Mouse (Mus musculus) kidney, adult 9 months (tissue): ENCODE results near the gene Lcn9.
A peak's percentile ranks its signal among the peaks of the same experiment; 100 is the strongest.
"Not testable (repeated sequence)": the region's sequence is repeated elsewhere in the genome, so short reads cannot be mapped to it uniquely, and the experiment has no call there.

Source experiments
- DNase-seq: peaks from one replicate; pipeline ENCODE4 v3.0.0; 2022

Gene Lcn9

GRCm38 (mm10) chr2:25822806-25823205, at the start of gene Lcn9:
Gene Lcn9, plus strand, starts transcription at chr2:25823153.
- DNase-seq = no peak

DNA sequence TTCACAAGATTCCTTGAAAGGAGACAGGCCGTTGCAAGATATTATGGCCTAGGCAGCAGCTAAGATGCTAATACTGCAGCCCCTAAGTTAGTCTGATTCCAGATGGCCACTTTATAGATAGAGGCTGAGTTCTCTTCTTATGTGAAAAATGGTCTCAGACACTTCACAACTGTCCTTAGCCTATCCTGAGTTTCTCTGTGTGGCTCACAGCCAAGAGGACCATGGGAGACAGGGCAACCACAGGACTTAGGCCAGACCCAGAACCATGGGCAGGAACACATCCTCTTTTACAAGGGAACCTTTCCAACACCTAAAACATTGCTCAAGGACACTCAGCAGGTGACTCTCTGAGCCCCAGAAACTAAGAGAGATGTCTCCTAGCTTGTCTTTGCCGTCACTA, 49.4 kb upstream of the Lcn9 start:
- DNase-seq = no peak

GRCm38 (mm10) chr2:25774640-25775039, 48.3 kb upstream of the Lcn9 start:
- DNase-seq = no peak

DNA sequence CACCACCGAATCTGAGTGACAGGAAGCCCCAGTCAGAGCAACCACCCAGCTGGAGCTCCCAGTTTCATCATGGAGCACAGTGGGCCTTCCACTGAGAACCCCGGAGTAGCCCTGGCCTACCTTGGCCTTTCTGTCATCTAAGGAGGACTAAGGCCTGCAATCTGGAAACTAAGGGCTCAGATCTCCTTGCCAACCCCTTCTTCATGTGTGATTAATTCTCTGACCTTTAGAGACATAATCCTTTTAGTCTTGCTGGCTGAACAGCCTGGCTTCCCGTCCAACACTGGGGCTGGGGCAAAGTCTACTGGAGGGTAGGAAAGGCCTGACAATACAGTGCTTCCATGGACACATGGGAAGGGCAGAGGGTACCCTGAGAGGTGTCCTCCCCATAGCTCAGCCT, 47.0 kb upstream of the Lcn9 start:
- DNase-seq = peak; percentile 34

- DNase-seq = no peak
These were observed 46.2 kb upstream of the Lcn9 start, which contains the start of gene Lcn11 for GRCm38 (mm10) chr2:25776717-25777116. Gene Lcn11, plus strand, starts transcription at chr2:25777017.

- no peak for DNase-seq
These were observed 43.9 kb upstream of the Lcn9 start for GRCm38 (mm10) chr2:25779076-25779475.

DNA sequence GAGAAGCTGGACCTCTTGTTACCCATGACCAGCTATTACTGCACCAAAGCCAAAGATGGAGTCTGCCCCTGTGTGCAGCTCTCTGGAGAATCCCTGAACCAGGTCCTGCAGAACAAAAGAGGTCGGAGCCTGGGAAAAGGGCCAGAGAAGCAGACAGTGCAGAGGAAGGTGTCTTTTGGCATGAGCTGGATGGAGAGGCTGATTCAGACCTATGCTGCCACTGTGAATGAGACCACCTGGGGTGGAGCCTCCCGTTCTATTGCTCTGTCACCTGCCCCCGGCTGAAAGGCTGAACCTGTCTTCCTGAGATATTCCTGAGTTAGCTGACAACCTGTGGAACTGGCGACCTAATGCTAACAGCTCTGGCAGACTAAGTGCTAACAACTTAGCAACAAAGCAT, 42.0 kb upstream of the Lcn9 start:
- DNase-seq = no peak

GRCm38 (mm10) chr2:25781957-25782356, 41.0 kb upstream of the Lcn9 start, which contains the start of gene Gm13539:
Gene Gm13539, plus strand, starts transcription at chr2:25782257.
- no peak for DNase-seq

DNA sequence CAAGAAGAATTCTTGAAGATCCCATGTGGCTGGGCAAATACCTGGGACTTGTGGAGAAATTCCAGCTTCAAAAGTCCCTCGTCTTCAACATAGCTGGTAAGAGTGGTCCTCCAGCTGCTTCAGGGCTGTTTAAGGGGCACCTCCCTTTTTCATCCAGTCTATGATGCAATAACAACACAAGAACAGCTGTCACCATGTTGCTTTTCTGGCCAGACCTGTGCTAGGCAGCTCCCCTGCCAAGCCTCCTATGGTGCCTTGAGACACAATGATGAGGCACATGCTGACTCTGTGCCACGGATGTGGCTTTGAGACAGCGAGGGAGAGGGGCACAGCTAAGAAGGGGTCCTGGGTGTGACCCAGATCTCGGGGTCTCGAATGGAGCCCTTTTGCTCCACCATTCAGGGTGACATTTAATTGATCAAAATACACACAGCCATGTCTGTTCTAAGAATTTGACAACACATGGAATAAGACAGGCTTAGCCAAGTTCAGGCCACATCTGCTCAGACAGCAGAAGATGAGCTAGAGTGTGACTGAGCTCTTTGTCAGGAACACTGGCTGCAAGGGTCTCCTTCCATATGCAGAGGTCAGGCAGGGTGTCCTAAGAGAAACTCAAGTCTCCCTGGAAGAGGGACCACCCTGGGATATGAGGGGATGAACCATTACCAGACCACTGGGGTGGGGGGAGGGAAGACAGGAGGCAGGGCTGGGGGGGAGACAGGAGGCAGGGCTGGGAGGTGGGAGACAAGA, 37.2 kb upstream of the Lcn9 start:
- DNase-seq = no peak

DNA sequence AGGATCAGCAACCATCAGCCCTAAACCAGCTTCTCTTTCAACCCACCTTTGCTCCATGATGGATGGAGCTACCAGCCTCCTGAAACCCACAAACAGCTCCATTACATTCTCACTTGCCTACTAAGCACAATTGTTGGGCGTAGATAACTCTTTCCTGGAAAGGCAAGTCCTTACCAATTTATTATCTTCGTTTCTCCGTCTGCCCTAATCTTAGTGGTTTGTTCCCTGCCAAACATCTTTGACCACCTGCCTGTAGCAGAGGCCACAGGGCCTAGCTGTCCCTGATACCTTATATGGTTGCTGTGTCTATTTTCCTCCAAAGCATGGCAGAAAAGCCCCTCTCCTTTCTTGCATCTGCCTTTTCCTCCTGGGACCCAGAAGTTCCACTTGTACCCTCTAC, 33.9 kb upstream of the Lcn9 start:
- DNase-seq = no peak

- no peak for DNase-seq
These were observed 25.3 kb upstream of the Lcn9 start for GRCm38 (mm10) chr2:25797635-25798034.

- no peak for DNase-seq
These were observed 24.9 kb upstream of the Lcn9 start for GRCm38 (mm10) chr2:25798065-25798464.

- DNase-seq = peak; percentile 60
These were observed 11.2 kb upstream of the Lcn9 start for GRCm38 (mm10) chr2:25811711-25812110.

DNA sequence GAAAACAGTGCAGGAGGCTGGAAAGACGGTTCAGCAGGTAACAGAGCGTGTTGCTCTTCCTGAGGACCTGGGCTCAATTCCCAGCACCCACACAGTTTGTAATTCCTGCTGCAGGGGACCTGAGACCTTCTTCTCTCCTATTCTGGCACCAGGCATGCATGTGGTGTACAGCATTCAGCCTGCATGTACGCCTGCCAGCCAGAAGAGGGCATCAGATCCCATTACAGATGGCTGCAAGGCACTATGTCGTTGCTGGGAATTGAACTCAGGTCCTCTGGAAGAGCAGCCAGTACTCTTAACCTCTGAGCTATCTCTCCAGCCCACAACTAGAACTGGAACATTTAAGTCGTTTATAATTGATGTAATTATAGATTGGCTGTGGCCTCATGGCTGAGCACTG, 9.6 kb upstream of the Lcn9 start:
- DNase-seq = no peak

- DNase-seq = not testable (repeated sequence)
These were observed 7.2 kb upstream of the Lcn9 start, which contains the start of gene Glt6d1 for GRCm38 (mm10) chr2:25815748-25816147. Gene Glt6d1, minus strand, starts transcription at chr2:25815848.

DNA sequence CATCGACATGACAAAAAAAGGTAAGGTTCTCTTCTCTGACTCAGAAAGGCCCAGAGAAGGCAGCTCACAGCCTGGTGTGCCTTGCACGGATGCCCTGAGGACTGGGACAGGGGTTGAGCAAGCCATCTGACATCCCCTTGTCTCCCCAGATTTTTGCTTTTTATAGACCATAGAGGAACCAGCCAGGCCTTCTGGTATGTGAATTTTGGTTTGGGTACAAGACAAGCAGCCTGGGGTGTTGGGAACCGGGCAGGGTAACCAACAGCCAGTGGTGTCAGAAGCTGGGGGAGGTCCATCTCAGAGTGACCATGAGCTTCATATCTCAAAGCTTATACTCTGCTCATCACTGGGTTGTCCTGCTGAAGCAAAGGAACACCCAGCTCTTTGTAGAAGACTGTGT, 1.8 kb downstream of the Lcn9 start:
- no peak for DNase-seq

- DNase-seq = no peak
These were observed 5.5 kb downstream of the Lcn9 start for GRCm38 (mm10) chr2:25828344-25828947.

GRCm38 (mm10) chr2:25830786-25831185, 7.8 kb downstream of the Lcn9 start:
- DNase-seq = no peak

DNA sequence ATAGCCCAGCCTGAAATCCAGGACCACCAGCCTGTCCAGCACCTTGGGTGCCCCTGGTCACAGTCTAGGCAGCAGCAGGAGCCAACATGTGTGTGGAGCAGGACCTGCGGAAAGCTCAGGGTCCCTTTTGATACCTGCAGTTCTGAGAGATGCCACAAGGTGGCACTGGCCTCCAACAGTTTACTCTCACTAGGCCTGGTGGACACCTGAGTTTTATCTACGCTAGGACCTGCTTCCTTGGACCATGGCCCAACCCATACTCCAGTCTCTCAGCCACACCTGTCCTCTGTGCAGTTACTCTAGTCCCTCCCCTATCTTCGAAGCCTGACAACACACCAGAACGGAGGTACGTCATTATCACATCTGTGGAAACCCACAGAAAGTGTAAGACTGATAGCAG, 13.3 kb downstream of the Lcn9 start:
- DNase-seq = peak; percentile 75

DNA sequence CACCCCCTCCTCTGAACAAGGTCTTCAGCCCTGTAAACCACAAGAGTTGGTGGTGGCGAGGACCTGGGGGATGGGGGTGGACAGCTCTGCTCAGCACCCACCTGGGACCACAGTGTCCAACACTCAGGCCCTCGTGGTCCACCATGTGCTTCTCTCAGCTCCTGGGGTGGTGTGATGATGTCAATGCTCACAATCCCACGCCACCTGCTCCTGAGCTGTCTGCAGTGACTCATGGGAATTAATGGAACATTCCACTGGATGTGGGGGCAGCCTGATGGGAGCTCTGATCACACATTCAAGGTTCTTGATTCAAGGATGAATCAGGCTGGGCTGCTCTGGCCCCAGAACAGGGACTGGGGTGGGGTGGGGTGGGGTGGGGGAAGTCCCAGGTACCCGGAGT, 19.2 kb downstream of the Lcn9 start:
- no peak for DNase-seq

GRCm38 (mm10) chr2:25842758-25843157, 19.8 kb downstream of the Lcn9 start:
- DNase-seq = no peak

- no peak for DNase-seq
These were observed 21.1 kb downstream of the Lcn9 start for GRCm38 (mm10) chr2:25844097-25844496.

GRCm38 (mm10) chr2:25846516-25846915, 23.6 kb downstream of the Lcn9 start:
- DNase-seq = no peak

GRCm38 (mm10) chr2:25847226-25847625, 24.3 kb downstream of the Lcn9 start, which contains the start of gene Sohlh1:
Gene Sohlh1, minus strand, starts transcription at chr2:25847248.
- DNase-seq = no peak
